Mouse (Mus musculus): ENCODE results near the gene 4931428F04Rik.

- no peak for TF ChIP-seq FLI1 (IDR thresholded peaks at IDR 0.05; ENCODE audit: low read length)
- no peak for TF ChIP-seq GATA1 (IDR thresholded peaks at IDR 0.05; ENCODE audit: borderline replicate concordance, low read length)
Observed at GRCm38 (mm10) chr8:105268342-105269074, 21.2 kb downstream of the 4931428F04Rik start.

Measured in megakaryocyte, embryonic 14.5 days (primary cell).